Mouse (Mus musculus) cerebellum, adult 2 months (tissue): ENCODE measurements around the gene Lhx2. TPM values are rescaled to one million over a fixed set of nuclear protein-coding genes. Genes with fewer than 3 reads are reported as not detected.

Experiments used
- DNase-seq, 2 experiments: peaks; one replicate each; pipeline ENCODE4 v3.0.0; 2021
- H3K27ac ChIP-seq: fragments of 200-500 bp; 2 replicates; pipeline ENCODE4 v1.5.1; 2012; ENCODE audit warnings: low read length, control low read depth, inconsistent platforms; ENCODE audit not compliant: insufficient read depth
- H3K27me3 ChIP-seq: fragments of 200-500 bp; 2 replicates; pipeline ENCODE4 v1.6.1; 2012; ENCODE audit warnings: inconsistent platforms, mild to moderate bottlenecking, low read length, moderate library complexity; ENCODE audit not compliant: control insufficient read depth, insufficient read depth
- H3K4me1 ChIP-seq: fragments of 200-500 bp; 2 replicates; pipeline ENCODE4 v1.6.1; 2011; ENCODE audit warnings: low read length; ENCODE audit not compliant: control insufficient read depth, insufficient read depth
- H3K4me3 ChIP-seq: fragments of 200-500 bp; replicated peaks from 2 replicates; pipeline ENCODE3; 2011; ENCODE audit warnings: mild to moderate bottlenecking, low read depth, low read length, control low read depth; ENCODE audit not compliant: insufficient read depth
- CTCF ChIP-seq: fragments of 200-500 bp; IDR thresholded peaks from 2 replicates; pipeline ENCODE4 v1.5.1; 2011; ENCODE audit warnings: low read depth, mild to moderate bottlenecking, control low read depth, low read length, moderate library complexity, borderline replicate concordance; ENCODE audit not compliant: insufficient read depth
- POLR2A ChIP-seq: fragments of 200-500 bp; IDR thresholded peaks from 2 replicates; pipeline ENCODE4 v1.6.1; 2011; ENCODE audit warnings: low read length, control low read depth, borderline replicate concordance; ENCODE audit not compliant: insufficient read depth
- WGBS: fragments of 180-500 bp; shearing (Covaris S2); methylation state at CpG from one replicate; pipeline ENCODE4 v1.1.7; 2018; 5-methylcytosine and 5-hydroxymethylcytosine counted together
- polyA plus RNA-seq: library from polyadenylated mRNA; depleted of rRNA; stranded (reverse); fragments of >200 nt; gene quantifications from 2 replicates; pipeline ENCODE4 v1.2.3, GENCODE M21; 2012

The Lhx2 gene
- polyA plus RNA-seq, 1 experiment = 3.5 TPM

DNA sequence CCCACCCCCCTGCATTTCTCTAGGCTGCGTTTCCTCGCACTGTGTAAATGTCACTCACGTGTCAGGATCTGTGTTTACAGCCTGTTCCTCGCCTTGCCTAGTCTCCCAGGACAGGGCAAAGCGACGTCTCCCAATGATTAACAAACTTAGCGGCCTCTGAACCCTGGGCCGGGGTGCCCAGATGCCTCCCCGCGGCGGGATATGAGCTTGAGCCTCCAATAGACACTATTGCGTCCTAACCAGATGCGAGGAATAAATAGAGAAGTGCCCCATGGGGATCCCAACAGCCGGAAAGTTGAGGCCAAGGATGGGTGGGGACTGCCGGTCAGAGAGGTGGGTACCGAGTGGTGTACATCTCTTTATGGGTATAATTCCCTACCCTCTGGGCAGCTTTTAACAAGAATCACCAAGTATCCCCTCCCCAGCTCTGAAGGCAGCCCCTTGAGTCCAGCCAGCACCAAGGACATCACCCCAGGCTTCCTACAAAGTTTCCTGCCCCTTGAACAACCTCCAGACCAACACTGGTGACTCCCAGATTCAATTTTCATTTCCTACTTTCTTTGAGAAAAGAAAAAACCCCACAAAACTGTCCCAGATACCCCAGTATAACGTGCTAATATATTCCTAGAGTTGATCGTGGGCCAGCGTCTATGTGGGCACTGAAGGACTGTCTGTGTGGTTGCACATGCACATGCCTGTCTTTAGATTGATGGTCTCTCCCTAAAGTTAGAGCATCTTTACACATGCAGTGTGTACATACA is 9.8 kb downstream of the Lhx2 start:
- H3K4me3 ChIP-seq = no peak overlapping the region
- TF ChIP-seq CTCF = no peak
- DNase-seq = no peak
- H3K4me1 ChIP-seq = no peaks in the 10 kb centered on the region; the same call in 1 of the 2 replicates
- 11% methylated on average over 19 of the region's 19 CpGs for WGBS
- peaks cover 12% of the 10 kb centered on the region; the same call in 1 of the 2 replicates for H3K27me3 ChIP-seq
- no peak overlapping the region for H3K27ac ChIP-seq

- Histone ChIP-seq H3K4me3 (no peak overlapping the region), H3K4me1 (no peaks in the 10 kb centered on the region; the same call in 1 of the 2 replicates), H3K27ac (no peak overlapping the region), H3K27me3 (peaks cover 12% of the 10 kb centered on the region; the same call in 1 of the 2 replicates)
- TF ChIP-seq CTCF (no peak), POLR2A (no peak)
- DNase-seq = no peak
- WGBS = 19% methylated on average over 12 of the region's 12 CpGs
Observed at GRCm38 (mm10) chr2:38349447-38350350, 10.6 kb downstream of the Lhx2 start.

- TF ChIP-seq CTCF (no peak), POLR2A (no peak)
- H3K27me3 ChIP-seq = peaks cover 14% of the 10 kb centered on the region; the same call in 1 of the 2 replicates
- H3K27ac ChIP-seq = no peak overlapping the region
- 3% methylated on average over 13 of the region's 13 CpGs for WGBS
- no peak for DNase-seq
- no peaks in the 10 kb centered on the region; the same call in 1 of the 2 replicates for H3K4me1 ChIP-seq
- H3K4me3 ChIP-seq = peak overlapping the region; percentile 13
Observed at GRCm38 (mm10) chr2:38350386-38350785, 11.3 kb downstream of the Lhx2 start.

GRCm38 (mm10) chr2:38350796-38351195 is 11.7 kb downstream of the Lhx2 start:
- Histone ChIP-seq H3K27me3 (peaks cover 14% of the 10 kb centered on the region; the same call in 1 of the 2 replicates), H3K4me3 (peak overlapping the region; percentile 24), H3K4me1 (no peaks in the 10 kb centered on the region; the same call in 1 of the 2 replicates), H3K27ac (no peak overlapping the region)
- peak; percentile 60 to 63 for DNase-seq
- under 1% methylated on average over 37 of the region's 37 CpGs for WGBS
- TF ChIP-seq CTCF (no peak), POLR2A (no peak)

DNA sequence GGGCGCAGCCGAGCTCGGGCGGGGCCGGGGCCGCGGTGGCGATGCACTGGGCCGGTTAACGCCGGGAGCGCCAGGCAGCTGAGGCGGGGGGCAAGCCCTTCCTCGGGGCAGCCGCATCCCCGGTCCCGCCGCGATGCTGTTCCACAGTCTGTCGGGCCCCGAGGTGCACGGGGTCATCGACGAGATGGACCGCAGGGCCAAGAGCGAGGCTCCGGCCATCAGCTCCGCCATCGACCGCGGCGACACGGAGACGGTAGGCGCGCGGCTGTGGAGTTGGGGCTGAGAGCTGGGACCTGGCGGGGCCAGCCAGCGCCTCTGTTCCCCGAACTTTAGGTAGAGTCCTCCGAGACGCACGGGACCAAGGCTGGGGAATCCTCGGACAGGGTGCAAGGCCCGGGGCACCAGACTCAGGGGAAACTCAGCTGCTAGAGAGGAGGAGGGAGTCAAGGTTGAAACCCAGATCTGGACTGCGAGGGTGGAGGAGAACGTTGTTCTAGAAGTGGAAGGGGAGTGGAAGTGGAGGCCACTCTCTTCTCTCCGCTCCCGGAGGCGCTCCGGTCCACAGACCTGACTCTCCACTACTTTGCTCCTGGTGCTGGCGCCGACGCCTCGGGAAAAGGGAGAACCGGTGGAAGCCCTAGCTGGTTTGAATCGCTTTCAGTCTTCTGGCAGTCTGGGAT is 12.7 kb downstream of the Lhx2 start:
- Histone ChIP-seq H3K27me3 (peaks cover 21% of the 10 kb centered on the region; the same call in 1 of the 2 replicates), H3K4me1 (no peaks in the 10 kb centered on the region; the same call in 1 of the 2 replicates), H3K4me3 (no peak overlapping the region), H3K27ac (no peak overlapping the region)
- 2% methylated on average over 57 of the region's 57 CpGs for WGBS
- TF ChIP-seq CTCF (no peak), POLR2A (no peak)
- DNase-seq = no peak

DNA sequence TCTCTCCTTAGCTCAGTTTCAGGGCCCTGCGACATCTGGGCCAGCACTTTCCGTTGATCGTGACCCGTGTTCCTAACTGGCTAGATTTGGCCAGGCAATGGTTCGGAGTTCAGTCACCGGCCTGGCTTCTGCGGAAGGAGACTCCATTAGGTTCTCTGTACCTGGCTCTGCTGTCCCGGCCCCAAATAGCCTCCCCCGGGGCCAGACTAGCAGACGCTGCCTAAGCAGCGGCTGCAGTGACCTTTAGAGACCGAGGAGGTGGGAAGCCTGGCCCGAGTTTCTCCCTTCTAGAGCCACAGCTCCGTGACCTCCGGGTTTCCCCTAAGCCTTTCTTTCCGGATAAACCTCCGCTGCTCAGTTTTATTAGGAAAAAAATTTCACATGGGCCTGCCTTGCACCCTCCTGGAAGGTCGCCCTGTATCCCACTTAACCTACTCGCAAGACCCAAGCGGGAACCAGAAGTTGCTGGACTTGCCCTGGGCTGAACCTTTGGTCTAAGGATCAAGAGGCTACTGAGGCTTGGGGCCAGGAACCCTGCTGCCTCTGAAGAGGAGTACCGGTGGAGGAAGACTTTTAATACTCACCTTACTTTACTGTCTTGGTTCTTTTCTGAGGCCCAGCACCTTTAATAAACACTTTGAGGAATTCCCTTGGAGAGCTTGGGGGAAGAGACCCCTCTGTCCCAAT is 13.4 kb downstream of the Lhx2 start:
- Histone ChIP-seq H3K27ac (no peak overlapping the region), H3K4me1 (no peaks in the 10 kb centered on the region; the same call in 1 of the 2 replicates), H3K27me3 (peaks cover 23% of the 10 kb centered on the region; the same call in 1 of the 2 replicates), H3K4me3 (no peak overlapping the region)
- TF ChIP-seq POLR2A (no peak), CTCF (no peak)
- DNase-seq = no peak
- 17% methylated on average over 21 of the region's 21 CpGs for WGBS

DNA sequence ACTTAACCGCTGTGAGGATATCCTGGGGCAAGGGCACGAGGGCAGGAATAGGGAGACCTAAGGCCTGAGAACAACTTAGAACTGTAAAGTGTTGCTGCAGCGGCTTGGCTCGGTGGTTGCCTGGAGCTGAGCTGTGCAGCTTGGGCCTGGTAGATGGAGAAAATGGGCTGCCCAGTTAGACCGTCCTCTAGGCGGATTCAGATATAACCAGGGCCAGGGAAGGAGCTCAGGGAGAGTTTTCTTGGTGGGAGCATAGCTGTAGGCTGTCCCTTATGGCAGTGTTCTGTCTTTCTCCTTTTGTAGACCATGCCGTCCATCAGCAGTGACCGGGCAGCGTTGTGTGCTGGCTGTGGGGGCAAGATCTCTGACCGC is 13.9 kb downstream of the Lhx2 start:
- no peak overlapping the region for H3K27ac ChIP-seq
- WGBS = 48% methylated on average over 10 of the region's 10 CpGs
- peaks cover 25% of the 10 kb centered on the region; the same call in 1 of the 2 replicates for H3K27me3 ChIP-seq
- no peak for DNase-seq
- no peak overlapping the region for H3K4me3 ChIP-seq
- TF ChIP-seq POLR2A (no peak), CTCF (no peak)
- H3K4me1 ChIP-seq = no peaks in the 10 kb centered on the region
